Mouse (Mus musculus) cortical plate, adult 2 months (tissue): Measurements from ENCODE around the gene Exosc5. TPM values are rescaled to one million over a fixed set of nuclear protein-coding genes. Genes with fewer than 3 reads are reported as not detected.

Experiments used
- H3K27ac ChIP-seq: fragments of 200-500 bp; 2 replicates; pipeline ENCODE4 v1.5.1; 2012; ENCODE audit warnings: low read length, control low read depth, inconsistent platforms; ENCODE audit not compliant: insufficient read depth
- H3K4me1 ChIP-seq: fragments of 200-500 bp; 2 replicates; pipeline ENCODE4 v1.6.1; 2011; ENCODE audit warnings: low read length; ENCODE audit not compliant: control insufficient read depth, insufficient read depth
- H3K4me3 ChIP-seq: fragments of 200-500 bp; 2 replicates; pipeline ENCODE4 v1.5.1; 2011; ENCODE audit warnings: mild to moderate bottlenecking, low read length, control low read depth; ENCODE audit not compliant: insufficient read depth
- CTCF ChIP-seq: fragments of 200-500 bp; IDR thresholded peaks from 2 replicates; pipeline ENCODE4 v1.5.1; 2011; ENCODE audit warnings: mild to moderate bottlenecking, control low read depth, low read length; ENCODE audit not compliant: insufficient read depth; ENCODE audit errors: extremely low read depth
- POLR2A ChIP-seq: fragments of 200-500 bp; IDR thresholded peaks from 2 replicates; pipeline ENCODE4 v1.6.1; 2011; ENCODE audit warnings: mild to moderate bottlenecking, low read length, control low read depth; ENCODE audit not compliant: insufficient read depth; ENCODE audit errors: extremely low read depth
- polyA plus RNA-seq: library from polyadenylated mRNA; depleted of rRNA; stranded (reverse); fragments of >200 nt; gene quantifications from 2 replicates; pipeline ENCODE4 v1.2.3, GENCODE M21; 2012

Exosc5 gene
- polyA plus RNA-seq, 1 experiment: 31.3 TPM

- Histone ChIP-seq H3K4me1 (no peaks in the 10 kb centered on the region), H3K27ac (no peak overlapping the region), H3K4me3 (peak overlapping the region; percentile 55)
- no peak for TF ChIP-seq POLR2A
- no peak for TF ChIP-seq CTCF
Observed at GRCm38 (mm10) chr7:25619722-25619991, 39.3 kb upstream of the Exosc5 start.

- no peak overlapping the region for H3K27ac ChIP-seq
- TF ChIP-seq POLR2A (no peak), CTCF (no peak)
- H3K4me3 ChIP-seq: peak overlapping the region; percentile 55
- no peaks in the 10 kb centered on the region for H3K4me1 ChIP-seq
Observed at GRCm38 (mm10) chr7:25620101-25620500, 38.9 kb upstream of the Exosc5 start.

DNA sequence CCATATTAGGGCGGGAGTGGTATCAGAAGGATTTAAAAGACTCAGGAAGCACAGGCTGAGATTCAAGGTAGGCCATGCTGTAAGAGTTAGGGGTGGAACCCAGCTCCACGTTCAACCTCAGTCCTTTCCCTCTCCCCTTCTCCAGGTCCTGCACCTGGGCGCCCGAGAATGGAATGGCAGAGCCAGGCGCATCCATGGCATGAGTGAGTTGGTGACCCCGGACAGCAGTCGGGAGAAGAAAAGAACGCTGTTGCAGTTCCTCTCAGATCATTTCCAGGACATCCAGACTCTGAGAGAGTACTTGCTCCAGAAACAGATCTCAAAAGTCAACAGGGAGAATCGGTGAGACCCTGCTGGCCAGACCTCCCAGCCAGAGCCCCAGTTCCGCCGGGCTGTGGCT, 38.2 kb upstream of the Exosc5 start:
- Histone ChIP-seq H3K4me1 (no peaks in the 10 kb centered on the region), H3K4me3 (no peak overlapping the region), H3K27ac (no peak overlapping the region)
- TF ChIP-seq CTCF (no peak), POLR2A (no peak)

GRCm38 (mm10) chr7:25623857-25624370, 35.0 kb upstream of the Exosc5 start:
- H3K4me1 ChIP-seq: no peaks in the 10 kb centered on the region
- TF ChIP-seq CTCF: no peak
- TF ChIP-seq POLR2A: no peak
- no peak overlapping the region for H3K27ac ChIP-seq

GRCm38 (mm10) chr7:25624851-25625250, 34.1 kb upstream of the Exosc5 start:
- no peaks in the 10 kb centered on the region for H3K4me1 ChIP-seq
- no peak overlapping the region for H3K4me3 ChIP-seq
- TF ChIP-seq POLR2A (no peak), CTCF (no peak)
- no peak overlapping the region for H3K27ac ChIP-seq

More at GRCm38 (mm10) chr7:25623857-25624370, 35.0 kb upstream of the Exosc5 start:
- no peak overlapping the region for H3K4me3 ChIP-seq

DNA sequence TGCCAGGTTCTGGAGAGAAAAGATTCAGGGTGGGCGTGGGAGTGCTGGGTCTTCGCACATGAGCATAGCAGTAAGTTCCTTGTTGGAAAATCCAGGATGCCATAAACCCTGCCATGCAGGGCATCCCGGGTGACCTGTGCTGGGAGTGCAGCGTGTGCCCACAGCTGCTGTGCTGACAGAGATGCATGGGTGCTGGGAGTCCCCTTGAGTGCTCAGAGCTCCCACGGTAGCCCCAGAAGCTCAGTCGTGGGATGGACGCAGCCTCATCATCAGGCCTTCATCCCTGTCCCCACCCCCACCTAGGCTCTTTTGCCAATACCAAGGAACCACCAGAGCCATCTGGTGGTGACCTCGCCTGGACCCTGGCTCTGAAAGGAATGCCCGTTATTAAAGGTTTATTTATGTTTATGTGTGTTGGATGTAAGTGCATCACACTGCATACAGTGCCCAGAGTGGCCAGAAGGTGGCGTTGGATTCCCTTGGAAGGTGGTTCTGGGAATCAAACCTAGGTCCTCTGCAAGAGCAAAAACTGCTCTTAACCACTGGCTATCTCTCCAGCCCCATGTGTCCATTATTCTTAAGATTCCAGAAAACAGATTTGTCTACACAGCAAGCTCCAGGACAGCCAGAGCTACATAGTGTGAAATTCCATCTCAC, 33.2 kb upstream of the Exosc5 start:
- H3K4me3 ChIP-seq: no peak overlapping the region
- H3K27ac ChIP-seq: no peak overlapping the region
- no peaks in the 10 kb centered on the region for H3K4me1 ChIP-seq
- TF ChIP-seq CTCF (peak; percentile 37), POLR2A (no peak)

- Histone ChIP-seq H3K4me3 (peak within 1 kb of the TSS; percentile 14; the same call in 1 of the 2 replicates), H3K4me1 (no peaks in the 10 kb centered on the region), H3K27ac (no peak within 1 kb of the TSS)
- TF ChIP-seq POLR2A: no peak
- TF ChIP-seq CTCF: no peak
Observed at GRCm38 (mm10) chr7:25626509-25627430, 32.2 kb upstream of the Exosc5 start, which contains the start of gene B3gnt8. TSS of gene B3gnt8 (plus strand) at chr7:25626654.

GRCm38 (mm10) chr7:25627431-25628322, 31.3 kb upstream of the Exosc5 start:
- Histone ChIP-seq H3K27ac (no peak overlapping the region), H3K4me3 (peak overlapping the region; percentile 14; the same call in 1 of the 2 replicates)
- no peak for TF ChIP-seq CTCF
- TF ChIP-seq POLR2A: no peak

DNA sequence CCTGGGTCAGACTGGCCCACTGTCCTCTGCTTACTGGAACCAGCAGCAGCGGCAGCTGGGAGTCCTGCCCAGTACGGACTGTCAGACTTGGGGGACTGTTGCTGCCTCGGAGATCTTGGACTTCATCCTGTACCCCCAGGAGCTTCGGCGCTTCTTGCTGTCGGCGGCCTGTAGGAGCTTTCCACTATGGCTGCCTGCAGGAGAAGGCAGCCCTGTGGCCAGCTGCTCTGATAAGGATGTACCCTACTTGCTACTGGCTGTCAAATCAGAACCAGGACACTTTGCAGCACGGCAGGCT, 30.7 kb upstream of the Exosc5 start:
- no peak for TF ChIP-seq POLR2A
- TF ChIP-seq CTCF: no peak
- no peaks in the 10 kb centered on the region for H3K4me1 ChIP-seq
- H3K27ac ChIP-seq: no peak overlapping the region
- H3K4me3 ChIP-seq: no peak overlapping the region

More at GRCm38 (mm10) chr7:25627431-25628322, 31.3 kb upstream of the Exosc5 start:
- H3K4me1 ChIP-seq: no peaks in the 10 kb centered on the region
